Mouse (Mus musculus) limb, embryonic 15.5 days (tissue): ENCODE measurements around the gene Btg4. TPM values are rescaled to one million over a fixed set of nuclear protein-coding genes. Genes with fewer than 3 reads are reported as not detected.
"Not testable (repeated sequence)": the region's sequence is repeated elsewhere in the genome, so short reads cannot be mapped to it uniquely, and the experiment has no call there.

Source experiments
- ATAC-seq: fragments of 200-750 bp; cut with Nextera tagmentation; 2 replicates; pipeline ENCODE4 v1.8.0; 2017; ENCODE audit warnings: low read depth, moderate TSS enrichment; ENCODE audit not compliant: insufficient number of reproducible peaks, low FRiP score, low TSS enrichment
- H3K27ac ChIP-seq: fragments of 300-500 bp; sonication (generic); 2 replicates; pipeline ENCODE4 v1.5.1; 2015; ENCODE audit warnings: moderate library complexity, mild to moderate bottlenecking, inconsistent platforms
- H3K27me3 ChIP-seq: fragments of 300-500 bp; sonication (generic); 2 replicates; pipeline ENCODE4 v1.6.1; 2015; ENCODE audit warnings: inconsistent platforms
- H3K36me3 ChIP-seq: fragments of 300-500 bp; sonication (generic); 2 replicates; pipeline ENCODE4 v1.6.1; 2015; ENCODE audit warnings: inconsistent platforms
- H3K4me1 ChIP-seq: fragments of 300-500 bp; sonication (generic); 2 replicates; pipeline ENCODE4 v1.6.1; 2015; ENCODE audit warnings: inconsistent platforms
- H3K4me2 ChIP-seq: fragments of 300-500 bp; sonication (generic); 2 replicates; pipeline ENCODE4 v1.6.1; 2015; ENCODE audit warnings: mild to moderate bottlenecking, inconsistent platforms
- H3K4me3 ChIP-seq: fragments of 300-500 bp; sonication (generic); 2 replicates; pipeline ENCODE4 v1.5.1; 2015; ENCODE audit warnings: mild to moderate bottlenecking, inconsistent platforms
- H3K9ac ChIP-seq: fragments of 300-500 bp; sonication (generic); 2 replicates; pipeline ENCODE4 v1.6.1; 2015; ENCODE audit warnings: inconsistent platforms
- H3K9me3 ChIP-seq: fragments of 300-500 bp; sonication (generic); 2 replicates; pipeline ENCODE4 v1.6.1; 2016; ENCODE audit warnings: inconsistent platforms
- WGBS: fragments of 180-500 bp; shearing (Covaris S2); methylation state at CpG from one replicate; pipeline ENCODE4 v1.1.7; 2015; 5-methylcytosine and 5-hydroxymethylcytosine counted together
- polyA plus RNA-seq: library from polyadenylated mRNA; unstranded; fragments of >200 nt; fragmentation: Nextera tagmentation; extraction: Ambion mirVana; gene quantifications from 2 replicates; pipeline ENCODE4 v1.2.1, GENCODE M21; 2015

Gene Btg4
- polyA plus RNA-seq, 1 experiment from 2014 or later: not detected

DNA sequence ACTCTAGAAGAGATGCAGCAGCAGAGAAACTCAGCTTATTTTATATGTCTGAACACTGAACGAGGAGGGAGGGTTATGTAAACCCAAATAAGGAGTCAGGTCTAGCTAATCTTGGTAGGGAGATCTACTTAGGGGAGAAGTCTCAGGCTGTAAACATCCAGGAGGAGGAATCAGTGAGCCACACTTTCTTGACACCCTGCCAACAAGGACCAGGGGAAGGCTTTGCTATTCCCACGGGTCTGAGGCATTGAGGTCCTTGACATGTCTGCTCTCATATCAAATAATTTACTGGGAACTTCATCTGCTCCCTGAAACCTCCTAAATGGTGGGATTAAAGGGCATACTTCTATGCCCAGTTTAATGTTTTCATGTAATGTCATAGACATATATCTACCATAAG is 35.6 kb downstream of the Btg4 start:
- no peaks in the 10 kb centered on the region for H3K4me1 ChIP-seq
- no peak overlapping the region for H3K27ac ChIP-seq
- 46% methylated on average over 2 of the region's 2 CpGs for WGBS
- no peaks in the 10 kb centered on the region for H3K9me3 ChIP-seq
- peaks cover 5% of the 10 kb centered on the region; the same call in 1 of the 2 replicates for H3K27me3 ChIP-seq
- H3K4me2 ChIP-seq: no peak overlapping the region
- H3K36me3 ChIP-seq: no peaks in the 10 kb centered on the region
- no peak overlapping the region for H3K4me3 ChIP-seq
- H3K9ac ChIP-seq: no peak overlapping the region
- ATAC-seq: no peak

- Histone ChIP-seq H3K9ac (no peak within 1 kb of the TSS), H3K27me3 (peaks cover 14% of the 10 kb centered on the region; the same call in 1 of the 2 replicates), H3K4me1 (peaks cover 16% of the 10 kb centered on the region), H3K4me3 (peak within 1 kb of the TSS; percentile 22), H3K36me3 (no peaks in the 10 kb centered on the region), H3K4me2 (peak within 1 kb of the TSS; percentile 99), H3K9me3 (no peaks in the 10 kb centered on the region), H3K27ac (no peak within 1 kb of the TSS)
- WGBS: 8% methylated on average over 27 of the region's 27 CpGs
- ATAC-seq: no peak
These were observed 41.2 kb downstream of the Btg4 start, which contains the start of gene 4833427G06Rik for GRCm38 (mm10) chr9:51101756-51102425. 4833427G06Rik (minus strand) TSS chr9:51102078.

DNA sequence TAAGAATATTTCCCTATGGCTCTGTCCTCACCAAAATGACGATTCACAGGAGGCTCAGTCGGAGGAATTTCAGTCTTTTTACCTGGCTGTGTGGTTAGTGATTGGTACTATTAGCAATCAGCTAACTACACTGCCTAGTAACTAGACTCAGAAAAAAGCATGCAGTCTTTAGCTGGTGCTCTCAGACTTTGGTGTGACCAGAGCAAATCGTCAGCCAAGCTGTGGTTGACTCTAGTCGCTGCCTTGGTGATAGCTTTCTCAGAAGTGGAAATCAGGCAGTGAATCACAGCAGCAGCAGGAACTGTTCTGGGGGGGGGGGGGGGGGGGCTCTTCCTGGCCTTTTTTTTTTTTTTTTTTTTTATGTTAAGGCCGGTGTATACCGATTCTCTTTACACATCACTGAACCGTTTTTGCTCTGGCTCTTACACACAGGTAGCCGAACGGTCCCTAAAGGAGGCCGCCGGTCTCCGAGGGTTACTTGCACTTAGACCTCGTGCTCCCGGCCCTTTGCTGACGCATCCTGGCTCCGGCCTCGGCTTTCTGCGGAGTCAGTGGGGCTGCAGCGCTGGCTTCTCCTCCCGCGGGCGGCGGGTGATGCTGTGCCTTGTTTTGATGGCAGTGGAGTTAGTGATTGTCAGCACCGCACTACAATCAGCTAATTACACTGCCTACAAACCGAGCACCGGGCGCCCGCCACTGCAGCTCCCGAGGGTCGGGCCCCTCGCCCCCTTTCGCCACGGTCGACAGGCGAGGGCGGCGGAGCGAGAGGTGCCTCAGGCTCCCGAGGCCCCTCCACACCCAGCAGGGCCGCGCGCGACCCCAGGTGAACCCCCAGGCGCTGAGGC is 42.5 kb downstream of the Btg4 start:
- peak overlapping the region; percentile 99 for H3K4me2 ChIP-seq
- H3K9ac ChIP-seq: peak overlapping the region; percentile 44
- H3K27me3 ChIP-seq: peaks cover 14% of the 10 kb centered on the region; the same call in 1 of the 2 replicates
- H3K9me3 ChIP-seq: no peaks in the 10 kb centered on the region
- H3K4me1 ChIP-seq: peaks cover 16% of the 10 kb centered on the region
- no peak overlapping the region for H3K27ac ChIP-seq
- 2% methylated on average over 43 of the region's 44 CpGs for WGBS
- ATAC-seq: no peak
- no peaks in the 10 kb centered on the region for H3K36me3 ChIP-seq
- peak overlapping the region; percentile 54 for H3K4me3 ChIP-seq

DNA sequence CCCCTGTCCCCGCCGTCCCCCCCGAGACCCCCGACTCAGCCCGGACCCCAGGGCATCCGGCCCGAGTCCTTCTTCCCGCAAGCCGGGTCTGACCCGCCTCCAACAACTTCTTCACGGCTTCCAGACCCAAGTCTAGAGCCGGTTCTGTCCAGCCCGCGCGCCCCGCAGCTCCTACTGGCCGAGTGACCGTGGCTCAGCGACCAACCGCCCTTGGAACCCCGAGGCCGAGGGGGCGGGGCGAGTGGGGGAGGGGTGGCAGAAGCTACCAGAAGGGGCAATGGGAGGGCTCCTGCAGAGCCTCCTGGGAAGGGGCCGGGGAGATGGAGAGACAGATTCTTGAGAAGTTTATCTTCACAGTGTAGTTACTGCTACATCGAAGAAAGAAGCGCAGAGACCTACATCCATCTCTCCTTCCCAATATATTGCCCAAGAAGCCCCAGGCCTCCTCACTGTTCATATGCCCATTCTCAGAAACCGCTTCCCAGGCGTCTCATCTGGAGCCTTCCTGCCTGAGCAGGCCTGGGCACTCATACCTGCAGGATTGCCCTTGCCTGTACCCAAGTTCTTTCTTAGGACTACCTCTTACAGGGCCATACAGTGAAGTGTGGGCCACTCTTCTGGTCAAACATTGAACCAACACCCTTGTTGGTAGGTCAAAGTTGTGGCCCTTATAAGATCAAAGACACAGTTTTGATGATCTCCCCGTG is 43.3 kb downstream of the Btg4 start:
- no peak for ATAC-seq
- H3K9ac ChIP-seq: peak overlapping the region; percentile 44
- no peak overlapping the region for H3K27ac ChIP-seq
- 13% methylated on average over 30 of the region's 30 CpGs for WGBS
- peak overlapping the region; percentile 54 for H3K4me3 ChIP-seq
- H3K4me1 ChIP-seq: peaks cover 16% of the 10 kb centered on the region
- H3K4me2 ChIP-seq: peak overlapping the region; percentile 99
- no peaks in the 10 kb centered on the region for H3K36me3 ChIP-seq
- H3K9me3 ChIP-seq: no peaks in the 10 kb centered on the region
- H3K27me3 ChIP-seq: peaks cover 14% of the 10 kb centered on the region; the same call in 1 of the 2 replicates

DNA sequence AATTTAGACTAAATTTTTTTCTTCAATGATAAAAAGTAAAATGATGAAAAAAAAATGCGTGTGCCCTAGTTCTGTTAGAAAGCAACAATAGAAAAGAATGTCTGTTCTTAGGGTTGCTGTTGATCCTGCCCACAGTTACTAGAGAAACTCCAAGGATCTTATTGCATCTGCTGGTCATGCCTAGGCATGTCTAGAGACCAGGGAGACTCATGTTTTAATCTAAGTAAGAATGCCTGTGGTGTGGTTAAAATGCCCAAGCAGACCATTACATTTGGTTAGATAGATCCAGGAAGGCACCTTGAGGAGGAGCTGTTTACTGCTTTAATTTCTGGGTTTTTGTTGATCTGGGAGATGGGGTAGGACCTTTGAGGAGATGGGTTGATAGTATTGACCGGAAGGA is 45.0 kb downstream of the Btg4 start:
- Histone ChIP-seq H3K9me3 (no peaks in the 10 kb centered on the region), H3K4me1 (peaks cover 16% of the 10 kb centered on the region), H3K36me3 (no peaks in the 10 kb centered on the region), H3K4me3 (no peak overlapping the region), H3K4me2 (no peak overlapping the region), H3K9ac (no peak overlapping the region), H3K27me3 (peaks cover 10% of the 10 kb centered on the region; the same call in 1 of the 2 replicates), H3K27ac (no peak overlapping the region)
- WGBS: 69% methylated on average over 2 of the region's 2 CpGs
- ATAC-seq: no peak

DNA sequence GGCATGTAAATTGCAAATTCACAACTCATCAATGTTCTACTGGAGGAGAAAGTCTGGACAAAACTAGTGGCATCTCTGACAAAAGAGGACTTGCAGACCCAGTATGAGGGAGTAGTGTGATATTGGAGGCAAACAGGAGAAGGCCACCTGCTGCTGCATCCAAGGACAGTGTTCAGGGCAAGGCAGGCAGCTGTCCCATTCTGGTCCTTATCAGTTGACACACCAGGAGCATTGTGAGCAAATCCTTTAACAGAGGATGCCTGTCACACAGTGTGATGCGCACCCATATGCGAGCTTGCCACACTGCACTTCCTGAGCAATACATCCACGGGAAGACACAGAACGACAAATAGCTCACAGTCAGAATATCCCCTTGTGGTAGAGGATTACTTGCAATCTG is 54.1 kb downstream of the Btg4 start:
- Histone ChIP-seq H3K9me3 (no peaks in the 10 kb centered on the region), H3K4me3 (no peak overlapping the region), H3K4me1 (no peaks in the 10 kb centered on the region), H3K27me3 (no peaks in the 10 kb centered on the region), H3K9ac (no peak overlapping the region), H3K27ac (no peak overlapping the region), H3K36me3 (no peaks in the 10 kb centered on the region), H3K4me2 (no peak overlapping the region)
- no peak for ATAC-seq
- 85% methylated on average over 4 of the region's 4 CpGs for WGBS

DNA sequence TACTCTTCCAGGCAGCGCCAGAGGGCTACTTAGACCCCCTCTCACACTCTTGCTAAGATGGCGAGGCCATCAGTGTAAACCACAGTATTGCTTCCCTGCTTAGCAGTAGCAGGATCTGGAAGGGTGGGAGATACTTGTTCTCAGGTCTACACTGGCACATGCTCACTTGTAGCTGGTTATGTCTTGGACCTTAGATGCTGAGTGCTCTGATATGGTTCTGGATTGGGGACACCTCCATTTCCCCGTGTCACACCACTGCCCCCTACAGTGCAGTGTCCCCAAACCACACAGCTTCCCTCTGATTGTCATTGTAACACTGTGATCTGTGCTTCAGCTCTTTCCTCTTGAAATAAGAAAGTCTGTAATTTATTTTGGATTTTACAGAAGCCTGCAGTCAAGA is 76.3 kb downstream of the Btg4 start:
- H3K9me3 ChIP-seq: no peaks in the 10 kb centered on the region
- no peaks in the 10 kb centered on the region for H3K4me1 ChIP-seq
- no peaks in the 10 kb centered on the region for H3K36me3 ChIP-seq
- 63% methylated on average over 3 of the region's 3 CpGs for WGBS
- ATAC-seq: no peak
- no peak overlapping the region for H3K4me3 ChIP-seq
- H3K9ac ChIP-seq: no peak overlapping the region
- no peak overlapping the region for H3K27ac ChIP-seq
- no peak overlapping the region for H3K4me2 ChIP-seq
- no peaks in the 10 kb centered on the region for H3K27me3 ChIP-seq

DNA sequence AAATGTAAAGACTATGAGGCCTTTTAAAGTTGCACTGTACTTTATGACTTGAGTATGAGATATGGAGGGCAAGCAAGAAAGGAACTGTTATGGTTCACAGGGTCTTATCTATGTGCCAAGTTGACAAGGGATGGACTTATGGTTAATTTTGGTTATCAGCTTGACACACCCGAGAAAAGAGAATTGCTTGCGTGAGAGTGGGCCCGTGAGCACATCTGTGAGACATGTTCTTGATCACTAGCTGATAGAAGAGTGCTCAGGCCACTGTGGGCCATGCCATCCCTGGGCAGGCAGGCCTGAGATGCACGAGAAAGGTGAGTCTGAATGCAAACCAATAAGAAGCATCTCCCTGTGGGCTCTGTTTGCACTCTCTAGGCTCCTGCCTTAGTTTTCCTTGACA is 76.7 kb downstream of the Btg4 start:
- WGBS: 84% methylated on average over 4 of the region's 4 CpGs
- H3K27me3 ChIP-seq: no peaks in the 10 kb centered on the region
- H3K9ac ChIP-seq: no peak overlapping the region
- no peak overlapping the region for H3K4me3 ChIP-seq
- H3K27ac ChIP-seq: no peak overlapping the region
- H3K36me3 ChIP-seq: no peaks in the 10 kb centered on the region
- no peak for ATAC-seq
- no peaks in the 10 kb centered on the region for H3K4me1 ChIP-seq
- no peak overlapping the region for H3K4me2 ChIP-seq
- no peaks in the 10 kb centered on the region for H3K9me3 ChIP-seq

DNA sequence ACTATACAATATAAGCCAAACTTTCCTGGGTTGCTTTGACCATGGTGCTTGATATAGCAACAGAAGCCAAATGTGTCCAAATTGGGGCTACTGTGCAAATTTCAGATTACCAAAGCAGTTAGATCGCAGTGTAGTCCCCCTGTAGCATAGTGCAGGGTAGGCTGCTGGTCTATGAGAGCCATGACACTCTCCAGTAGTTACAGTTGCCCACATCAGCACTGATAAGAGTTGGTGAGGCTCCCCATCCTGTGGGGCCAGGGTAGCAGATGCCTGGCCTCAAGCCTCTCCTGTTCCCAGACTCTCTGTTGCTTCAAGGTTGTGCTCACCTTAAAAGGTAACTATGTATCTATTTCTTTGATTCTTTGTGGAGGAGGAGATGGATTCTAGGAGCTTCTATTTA is 77.1 kb downstream of the Btg4 start:
- Histone ChIP-seq H3K36me3 (no peaks in the 10 kb centered on the region), H3K27me3 (no peaks in the 10 kb centered on the region), H3K4me1 (no peaks in the 10 kb centered on the region), H3K27ac (no peak overlapping the region), H3K4me2 (no peak overlapping the region), H3K4me3 (no peak overlapping the region), H3K9ac (no peak overlapping the region), H3K9me3 (no peaks in the 10 kb centered on the region)
- no peak for ATAC-seq
- 86% methylated on average over 1 of the region's 1 CpGs for WGBS

DNA sequence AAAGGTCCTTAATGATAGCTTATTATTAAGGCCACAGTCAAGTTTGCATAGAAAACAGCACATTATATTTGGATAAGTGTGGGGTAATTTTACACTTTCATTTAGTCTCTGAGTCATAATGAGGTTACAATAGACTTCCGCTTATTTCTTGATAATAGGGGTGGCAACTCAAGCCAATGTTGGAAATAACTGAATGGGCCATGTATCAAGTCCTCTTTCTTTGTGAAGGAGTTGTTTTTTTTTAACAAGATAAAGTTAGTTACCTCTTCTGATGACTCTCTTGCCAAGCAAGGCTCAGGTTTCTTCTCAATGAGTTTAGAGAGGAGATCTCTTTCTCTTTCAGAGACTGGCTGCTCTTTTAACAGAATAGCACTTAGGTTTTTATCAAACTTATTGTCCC is 77.6 kb downstream of the Btg4 start:
- H3K36me3 ChIP-seq: no peaks in the 10 kb centered on the region
- 89% methylated on average over 1 of the region's 1 CpGs for WGBS
- H3K9me3 ChIP-seq: no peaks in the 10 kb centered on the region
- ATAC-seq: no peak
- no peak overlapping the region for H3K27ac ChIP-seq
- H3K4me3 ChIP-seq: no peak overlapping the region
- no peaks in the 10 kb centered on the region for H3K4me1 ChIP-seq
- H3K9ac ChIP-seq: no peak overlapping the region
- no peaks in the 10 kb centered on the region for H3K27me3 ChIP-seq
- H3K4me2 ChIP-seq: no peak overlapping the region

DNA sequence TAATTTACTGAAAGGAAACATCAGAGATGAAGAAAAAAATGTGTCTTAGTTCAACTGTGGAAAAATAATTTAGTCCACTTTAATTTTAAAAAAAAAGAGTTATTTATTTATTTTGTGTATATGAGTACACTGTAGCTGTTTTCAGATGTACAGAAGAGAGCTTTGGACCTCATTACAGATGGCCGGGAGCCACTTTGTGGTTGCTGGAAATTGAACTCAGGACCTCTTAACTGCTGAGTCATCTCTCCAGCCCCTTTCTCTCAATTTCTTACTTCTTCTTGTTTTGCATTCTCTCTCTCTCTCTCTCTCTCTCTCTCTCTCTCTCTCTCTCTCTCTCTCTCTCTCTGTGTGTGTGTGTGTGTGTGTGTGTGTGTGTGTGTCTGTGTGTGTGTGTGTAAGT is 78.7 kb downstream of the Btg4 start:
- not testable (repeated sequence) for H3K4me3 ChIP-seq, H3K27ac ChIP-seq, H3K27me3 ChIP-seq, H3K4me2 ChIP-seq, H3K36me3 ChIP-seq, H3K9ac ChIP-seq, H3K9me3 ChIP-seq, ATAC-seq, H3K4me1 ChIP-seq
- 56% methylated on average over 1 of the region's 1 CpGs for WGBS

DNA sequence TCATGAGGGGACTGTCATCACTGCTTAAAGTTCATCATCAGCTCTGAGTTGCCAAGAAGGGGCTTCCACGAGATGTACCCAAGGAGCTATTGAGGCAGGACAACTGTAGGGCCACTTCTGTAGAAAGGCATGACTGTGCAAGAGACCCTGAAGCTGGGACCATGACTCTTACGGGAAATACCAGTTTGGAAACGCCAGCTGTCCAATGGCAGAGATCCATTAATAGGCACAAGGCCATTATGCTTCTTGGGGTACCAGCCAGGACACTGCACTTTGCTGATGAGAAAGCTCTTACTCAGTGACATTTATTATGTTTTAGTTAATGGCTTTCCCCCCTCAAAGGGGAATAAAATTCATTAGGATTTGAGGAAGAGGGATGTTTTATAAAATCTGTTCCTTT is 80.0 kb downstream of the Btg4 start:
- 73% methylated on average over 3 of the region's 3 CpGs for WGBS
- no peak for ATAC-seq

More for the DNA sequence above, 80.0 kb downstream of the Btg4 start:
- Histone ChIP-seq H3K27ac (no peak overlapping the region), H3K4me2 (no peak overlapping the region), H3K9me3 (no peaks in the 10 kb centered on the region), H3K27me3 (no peaks in the 10 kb centered on the region), H3K9ac (no peak overlapping the region), H3K4me1 (no peaks in the 10 kb centered on the region), H3K4me3 (no peak overlapping the region), H3K36me3 (no peaks in the 10 kb centered on the region)
